Mouse (Mus musculus) CH12.LX (cell line): ENCODE results near the gene Dctpp1. TPM values are rescaled to one million over a fixed set of nuclear protein-coding genes. Genes with fewer than 3 reads are reported as not detected.
A peak's percentile ranks its signal among the peaks of the same experiment; 100 is the strongest.

ENCODE experiments used
- DNase-seq: peaks from one replicate; pipeline ENCODE4 v3.0.0-alpha.2; 2013; ENCODE audit errors: extremely low read depth
- H3K27ac ChIP-seq: 2 replicates; pipeline ENCODE4 v1.5.1; 2012; ENCODE audit warnings: low read depth, mild to moderate bottlenecking, control low read depth, moderate library complexity; ENCODE audit not compliant: insufficient read depth
- H3K27me3 ChIP-seq: replicated peaks from 2 replicates; pipeline ENCODE3; 2012; ENCODE audit warnings: inconsistent platforms
- H3K36me3 ChIP-seq, 2 experiments: replicated peaks in 1 of 2; 2 replicates each; pipeline versions ENCODE3 to v1.6.1; 2012; ENCODE audit warnings: inconsistent platforms in 1 of 2, low read length in 1 of 2, mild to moderate bottlenecking in 1 of 2, mixed read lengths in 1 of 2, moderate library complexity in 1 of 2; ENCODE audit not compliant: control insufficient read depth in 1 of 2, insufficient read depth in 1 of 2
- H3K4me1 ChIP-seq, 2 experiments: 2 replicates each; pipeline ENCODE4 v1.6.1; 2012; ENCODE audit warnings: inconsistent platforms in 1 of 2, moderate library complexity in 1 of 2; ENCODE audit not compliant: insufficient read depth in 2 of 2, control insufficient read depth in 1 of 2
- H3K4me2 ChIP-seq: 2 replicates; pipeline ENCODE4 v1.6.1; 2012; ENCODE audit warnings: low read depth, mild to moderate bottlenecking, control low read depth; ENCODE audit not compliant: poor library complexity, insufficient read depth, severe bottlenecking
- H3K4me3 ChIP-seq, 3 experiments: fragments of 150-350 bp in 1 of 3; sonication (generic) in 1 of 3; replicated peaks in 1 of 3; 2 replicates each; pipeline versions ENCODE3 to v1.5.1; 2011 to 2012; ENCODE audit warnings: low read depth in 2 of 3, low read length in 2 of 3, mild to moderate bottlenecking in 2 of 3, moderate library complexity in 2 of 3, control low read depth in 1 of 3, improper control_type of control experiment in 1 of 3, inconsistent platforms in 1 of 3, mixed read lengths in 1 of 3; ENCODE audit not compliant: poor library complexity in 1 of 3
- H3K79me2 ChIP-seq: replicated peaks from 2 replicates; pipeline ENCODE4 v1.6.1; 2012; ENCODE audit warnings: mild to moderate bottlenecking, moderate library complexity; ENCODE audit not compliant: control insufficient read depth, poor library complexity, insufficient read depth, severe bottlenecking; ENCODE audit errors: extremely low read depth
- H3K9ac ChIP-seq: 2 replicates; pipeline ENCODE4 v1.6.1; 2012; ENCODE audit warnings: low read depth, mild to moderate bottlenecking, control low read depth, moderate library complexity; ENCODE audit not compliant: insufficient read depth
- H3K9me3 ChIP-seq: replicated peaks from 2 replicates; pipeline ENCODE3; 2012; ENCODE audit warnings: low read length, inconsistent platforms, mixed read lengths
- CHD1 ChIP-seq: IDR thresholded peaks from 2 replicates; pipeline ENCODE4 v1.6.1; 2012; ENCODE audit warnings: low read depth, low read length, improper control_type of control experiment, inconsistent platforms
- CHD2 ChIP-seq: IDR thresholded peaks from 2 replicates; pipeline ENCODE4 v1.6.1; 2011; ENCODE audit warnings: low read length, improper control_type of control experiment
- CTCF ChIP-seq, 2 experiments: IDR thresholded peaks in 1 of 2; conservative IDR thresholded peaks in 1 of 2; 2 replicates each; pipeline ENCODE4 v1.5.1; 2011 to 2012; ENCODE audit warnings: low read depth in 2 of 2, low read length in 2 of 2, improper control_type of control experiment in 1 of 2, inconsistent platforms in 1 of 2, mild to moderate bottlenecking in 1 of 2, moderate library complexity in 1 of 2
- E2F4 ChIP-seq: IDR thresholded peaks from 2 replicates; pipeline ENCODE4 v1.6.1; 2011; ENCODE audit warnings: low read depth, low read length, improper control_type of control experiment; ENCODE audit not compliant: insufficient replicate concordance
- ELF1 ChIP-seq: IDR thresholded peaks from 2 replicates; pipeline ENCODE4 v1.6.1; 2014; ENCODE audit warnings: low read depth, mild to moderate bottlenecking, inconsistent platforms, low read length, improper control_type of control experiment
- EP300 ChIP-seq: IDR thresholded peaks from 2 replicates; pipeline ENCODE4 v1.6.1; 2011; ENCODE audit warnings: low read length, improper control_type of control experiment
- ETS1 ChIP-seq: conservative IDR thresholded peaks from 2 replicates; pipeline ENCODE4 v1.6.1; 2012; ENCODE audit warnings: low read depth, mild to moderate bottlenecking, inconsistent platforms, low read length, improper control_type of control experiment, moderate library complexity
- HCFC1 ChIP-seq: IDR thresholded peaks from 2 replicates; pipeline ENCODE4 v1.6.1; 2012; ENCODE audit warnings: low read depth, mild to moderate bottlenecking, inconsistent platforms, low read length, improper control_type of control experiment
- JUN ChIP-seq: IDR thresholded peaks from 2 replicates; pipeline ENCODE4 v1.6.1; 2011; ENCODE audit warnings: low read depth, mild to moderate bottlenecking, low read length, improper control_type of control experiment, moderate library complexity; ENCODE audit not compliant: insufficient read depth
- JUND ChIP-seq: conservative IDR thresholded peaks from 2 replicates; pipeline ENCODE4 v1.6.1; 2011; ENCODE audit warnings: low read depth, low read length, improper control_type of control experiment
- KAT2A ChIP-seq: IDR thresholded peaks from 2 replicates; pipeline ENCODE4 v1.6.1; 2012; ENCODE audit warnings: low read length, improper control_type of control experiment, inconsistent platforms; ENCODE audit not compliant: insufficient replicate concordance
- MAZ ChIP-seq: IDR thresholded peaks from 2 replicates; pipeline ENCODE4 v1.6.1; 2012; ENCODE audit warnings: low read depth, mild to moderate bottlenecking, inconsistent platforms, low read length, improper control_type of control experiment, moderate library complexity
- MEF2A ChIP-seq: IDR thresholded peaks from 2 replicates; pipeline ENCODE4 v1.6.1; 2014; ENCODE audit warnings: low read depth, mild to moderate bottlenecking, inconsistent platforms, low read length, improper control_type of control experiment, borderline replicate concordance
- MYC ChIP-seq: IDR thresholded peaks from 2 replicates; pipeline ENCODE4 v1.6.1; 2011; ENCODE audit warnings: low read depth, mild to moderate bottlenecking, improper control_type of control experiment, low read length
- NRF1 ChIP-seq: IDR thresholded peaks from 2 replicates; pipeline ENCODE4 v1.6.1; 2014; ENCODE audit warnings: low read depth, mild to moderate bottlenecking, inconsistent platforms, low read length, improper control_type of control experiment, moderate library complexity
- POLR2A ChIP-seq: IDR thresholded peaks from 2 replicates; pipeline ENCODE4 v1.6.1; 2011; ENCODE audit warnings: low read depth, mild to moderate bottlenecking, improper control_type of control experiment, low read length
- RAD21 ChIP-seq: IDR thresholded peaks from 2 replicates; pipeline ENCODE4 v1.6.1; 2011; ENCODE audit warnings: low read depth, mild to moderate bottlenecking, low read length, improper control_type of control experiment, moderate library complexity
- RCOR1 ChIP-seq: conservative IDR thresholded peaks from 2 replicates; pipeline ENCODE4 v1.6.1; 2012; ENCODE audit warnings: low read depth, mild to moderate bottlenecking, inconsistent platforms, low read length, improper control_type of control experiment
- SIN3A ChIP-seq: IDR thresholded peaks from 2 replicates; pipeline ENCODE4 v1.6.1; 2012; ENCODE audit warnings: low read length, improper control_type of control experiment, inconsistent platforms
- SMC3 ChIP-seq: IDR thresholded peaks from 2 replicates; pipeline ENCODE4 v1.6.1; 2011; ENCODE audit warnings: low read depth, low read length, improper control_type of control experiment
- TBP ChIP-seq: conservative IDR thresholded peaks from 2 replicates; pipeline ENCODE4 v1.6.1; 2011; ENCODE audit warnings: low read depth, low read length, improper control_type of control experiment
- TCF12 ChIP-seq: IDR thresholded peaks from 2 replicates; pipeline ENCODE4 v1.6.1; 2014; ENCODE audit warnings: low read depth, mild to moderate bottlenecking, inconsistent platforms, low read length, improper control_type of control experiment
- UBTF ChIP-seq: IDR thresholded peaks from 2 replicates; pipeline ENCODE4 v1.6.1; 2012; ENCODE audit warnings: low read depth, mild to moderate bottlenecking, inconsistent platforms, low read length, improper control_type of control experiment, moderate library complexity
- USF1 ChIP-seq: IDR thresholded peaks from 2 replicates; pipeline ENCODE4 v1.6.1; 2014; ENCODE audit warnings: low read depth, mild to moderate bottlenecking, inconsistent platforms, low read length, improper control_type of control experiment
- USF2 ChIP-seq: conservative IDR thresholded peaks from 2 replicates; pipeline ENCODE4 v1.6.1; 2011; ENCODE audit warnings: low read depth, low read length, improper control_type of control experiment
- ZKSCAN1 ChIP-seq: IDR thresholded peaks from 2 replicates; pipeline ENCODE4 v1.6.1; 2012; ENCODE audit warnings: low read depth, inconsistent platforms, low read length, improper control_type of control experiment, borderline replicate concordance
- ZMIZ1 ChIP-seq: IDR thresholded peaks from 2 replicates; pipeline ENCODE4 v1.6.1; 2012; ENCODE audit warnings: low read depth, mild to moderate bottlenecking, inconsistent platforms, low read length, improper control_type of control experiment
- ZNF384 ChIP-seq: IDR thresholded peaks from 2 replicates; pipeline ENCODE4 v1.6.1; 2012; ENCODE audit warnings: low read depth, low read length, improper control_type of control experiment, inconsistent platforms
- dilution Hi-C: fragments of 300-500 bp; cut with MboI; formaldehyde crosslinking; loops from 2 replicates; pipeline ENCODE4 v1.14.3; 2020; ENCODE audit warnings: low sequenced_read_pairs; ENCODE audit not compliant: extremely low pct_unique_long_range_greater_than_20kb, extremely low pct_ligation_motif_present
- in situ Hi-C: fragments of 300-500 bp; cut with MboI; formaldehyde crosslinking; loops from 3 replicates; pipeline ENCODE4 v1.14.3; 2019; ENCODE audit warnings: low sequenced_read_pairs, low pct_ligation_motif_present, low pct_unique_long_range_greater_than_20kb, mixed read lengths
- polyA plus RNA-seq: library from polyadenylated mRNA; unstranded; fragments of >175 nt; gene quantifications from 2 replicates; pipeline ENCODE4 v1.2.1, GENCODE M21; 2012; ENCODE audit warnings: low read depth; ENCODE audit not compliant: insufficient read length
- total RNA-seq, 2 experiments: library from RNA; depleted of rRNA; stranded (reverse); fragments of 300-350 nt in 1 of 2; fragments of >200 nt in 1 of 2; gene quantifications; 2 replicates each; pipeline ENCODE4 v1.2.3; 2012 to 2014

Gene Dctpp1
- total and polyA plus RNA-seq, 3 experiments: 197 to 296 (median 221) TPM

DNA sequence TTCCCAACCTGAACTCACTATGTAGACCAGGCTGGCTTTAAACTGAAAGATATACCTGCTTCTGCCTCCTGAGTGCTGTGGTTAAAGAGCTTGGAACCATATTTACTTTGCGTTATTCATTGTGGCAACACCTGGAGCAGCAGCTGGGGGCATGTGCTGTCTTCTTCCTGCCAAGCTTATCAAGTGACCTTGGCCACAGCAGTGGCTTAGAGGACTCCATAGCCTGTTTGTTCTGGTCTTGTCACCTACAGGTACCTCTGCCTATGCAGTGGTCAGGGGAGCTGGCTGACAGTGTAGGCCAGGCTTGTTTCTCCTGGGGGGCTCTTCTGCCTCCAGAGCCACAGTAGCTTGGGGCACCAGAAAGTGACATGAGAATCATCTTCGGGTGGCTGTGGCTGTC lies 47.9 kb upstream of the Dctpp1 start:
- Histone ChIP-seq H3K4me1 (peaks cover 0 to 28% of the 10 kb centered on the region in 2 experiments; a peak in 2 of 4 replicates), H3K9ac (no peak overlapping the region), H3K27ac (no peak overlapping the region), H3K36me3 (peaks cover 92 to 99% of the 10 kb centered on the region in 2 experiments), H3K4me3 (no peak overlapping the region), H3K27me3 (no peaks in the 10 kb centered on the region), H3K79me2 (peaks cover 17% of the 10 kb centered on the region), H3K9me3 (no peaks in the 10 kb centered on the region), H3K4me2 (no peak overlapping the region)
- dilution Hi-C loops: no loop called here
- in situ Hi-C loops: no loop called here
- no peak for DNase-seq
- TF ChIP-seq EP300: no peak
- TF ChIP-seq E2F4: no peak
- no peak for TF ChIP-seq KAT2A
- TF ChIP-seq POLR2A: no peak
- no peak for TF ChIP-seq RCOR1
- TF ChIP-seq USF1: no peak
- TF ChIP-seq CTCF (conservative IDR thresholded peaks at IDR 0.05 in 1 of 2, IDR thresholded peaks at IDR 0.05 in 1 of 2; ENCODE audit: low read depth in 2 of 2, low read length in 2 of 2): no peak
- no peak for TF ChIP-seq RAD21
- TF ChIP-seq ZMIZ1: no peak
- no peak for TF ChIP-seq ELF1
- no peak for TF ChIP-seq MYC

GRCm38 (mm10) chr7:127297586-127298193 lies 37.2 kb upstream of the Dctpp1 start:
- Histone ChIP-seq H3K36me3 (peaks cover 33 to 36% of the 10 kb centered on the region in 2 experiments), H3K27ac (peak overlapping the region; percentile 93)
- DNase-seq: peak; percentile 63
- dilution Hi-C loops: no loop called here
- no peak for TF ChIP-seq MAZ
- peak; percentile 44; the same call in 1 of the 2 replicates for TF ChIP-seq ETS1
- no peak for TF ChIP-seq RAD21
- no peak for TF ChIP-seq KAT2A
- peak; percentile 27; the same call in 1 of the 2 replicates for TF ChIP-seq CHD2
- no peak for TF ChIP-seq NRF1
- no peak; the same call in 1 of the 2 replicates for TF ChIP-seq HCFC1
- peak; percentile 51; the same call in 1 of the 2 replicates for TF ChIP-seq EP300
- TF ChIP-seq ZMIZ1: no peak
- 0 out of 2 replicates have a peak, but pooled peaks have one; percentile 13 for TF ChIP-seq TBP
- peak; percentile 100 for TF ChIP-seq ZKSCAN1
- no peak for TF ChIP-seq JUND
- 0 out of 2 replicates have a peak, but pooled peaks have one; percentile 27 for TF ChIP-seq TCF12
- TF ChIP-seq RCOR1: 0 out of 2 replicates have a peak, but pooled peaks have one; percentile 26
- peak; percentile 48; the same call in 1 of the 2 replicates for TF ChIP-seq MEF2A
- TF ChIP-seq ZNF384: no peak
- no peak; the same call in 1 of the 2 replicates for TF ChIP-seq SMC3
- TF ChIP-seq JUN: no peak
- TF ChIP-seq SIN3A: peak; percentile 71
- TF ChIP-seq UBTF: no peak
- TF ChIP-seq USF2: no peak
- peak; percentile 67; the same call in 1 of the 2 replicates for TF ChIP-seq CHD1
- TF ChIP-seq USF1: no peak
- TF ChIP-seq, all 38 proteins: peak for 10
- in situ Hi-C loops: no loop called here
- Histone ChIP-seq H3K4me3 (peak overlapping the region; percentile 64 to 75 (median 71)), H3K79me2 (peaks cover 57% of the 10 kb centered on the region), H3K4me1 (peaks cover 3 to 53% of the 10 kb centered on the region in 2 experiments; a peak in 3 of 4 replicates), H3K9me3 (no peaks in the 10 kb centered on the region), H3K9ac (peak overlapping the region; percentile 93), H3K4me2 (peak overlapping the region; percentile 82), H3K27me3 (no peaks in the 10 kb centered on the region)
